Mouse (Mus musculus): ENCODE results near the gene Cux1.

DNA sequence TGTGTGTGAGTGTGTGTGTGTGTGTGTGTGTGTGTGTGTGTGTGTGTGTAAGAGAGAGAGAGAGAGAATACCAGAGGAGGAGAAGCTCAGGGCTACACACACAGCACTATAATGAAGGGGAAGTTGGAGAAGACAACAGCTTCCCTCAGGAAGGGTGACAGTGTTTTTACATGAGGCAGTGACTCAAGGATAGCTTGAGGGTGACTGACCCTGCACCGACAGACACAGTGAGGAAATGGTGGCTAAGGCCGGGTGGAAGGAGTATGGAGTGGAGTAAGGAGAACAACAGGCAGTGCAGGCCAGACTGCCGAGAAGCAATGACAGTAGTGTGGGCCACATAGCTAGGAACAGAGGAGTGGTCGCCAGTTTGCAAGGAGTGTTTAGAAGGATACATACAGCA is 137.6 kb downstream of the Cux1 start:
- TF ChIP-seq CTCF (IDR thresholded peaks at IDR 0.05; ENCODE audit: extremely low read depth, insufficient read depth, insufficient read length, insufficient replicate concordance) (no peak), POLR2A (IDR thresholded peaks at IDR 0.05; ENCODE audit: low read depth, low read length) (no peak)
